Mouse (Mus musculus) C2C12 (cell line): ENCODE data around the gene Olfr1426.
"Not testable (repeated sequence)": the region's sequence is repeated elsewhere in the genome, so short reads cannot be mapped to it uniquely, and the experiment has no call there.

Experiments used
- CTCF ChIP-seq: IDR thresholded peaks from one replicate; pipeline ENCODE4 v1.5.1; 2011; ENCODE audit not compliant: control insufficient read depth, insufficient read depth, insufficient read length
- FOSL1 ChIP-seq: IDR thresholded peaks from one replicate; pipeline ENCODE4 v1.8.0; 2011; ENCODE audit warnings: mild to moderate bottlenecking, low read length; ENCODE audit not compliant: poor library complexity, insufficient read depth, severe bottlenecking
- MAX ChIP-seq: IDR thresholded peaks from one replicate; pipeline ENCODE4 v1.6.1; 2011; ENCODE audit warnings: mild to moderate bottlenecking, control low read depth
- MYOD1 ChIP-seq: IDR thresholded peaks from one replicate; pipeline ENCODE4 v1.6.1; 2011; ENCODE audit warnings: low read depth; ENCODE audit not compliant: control insufficient read depth, insufficient read length
- MYOG ChIP-seq: IDR thresholded peaks from one replicate; pipeline ENCODE4 v1.6.1; 2011; ENCODE audit not compliant: control insufficient read depth, insufficient read length; ENCODE audit errors: extremely low read depth
- USF1 ChIP-seq: IDR thresholded peaks from one replicate; pipeline ENCODE4 v1.6.1; 2011; ENCODE audit warnings: low read depth, mild to moderate bottlenecking, control low read depth, moderate library complexity

- TF ChIP-seq MYOG, MAX, CTCF, MYOD1, FOSL1, USF1: not testable (repeated sequence)
Measured at GRCm38 (mm10) chr19:12069546-12069945, 22.3 kb downstream of the Olfr1426 start.
